Mouse (Mus musculus): ENCODE measurements at regions not wholly inside any gene's neighbourhood (a gene's known extent, or its start where the extent isn't known, plus 50 kb on each side); places are given as distances from the start of the nearest gene placed in this dataset.

- TF ChIP-seq CTCF (IDR thresholded peaks at IDR 0.05; ENCODE audit: low read depth, low read length) (no peak), POLR2A (IDR thresholded peaks at IDR 0.05; ENCODE audit: insufficient read depth, low read length) (no peak)
These were observed 344.5 kb downstream of the Gsdmc2 start for GRCm38 (mm10) chr15:63500453-63500852.
